Mouse (Mus musculus) testis, postnatal 14 days (tissue): ENCODE results near the gene Afg3l1.
A peak's percentile ranks its signal among the peaks of the same experiment; 100 is the strongest.
"Not testable (repeated sequence)": the region's sequence is repeated elsewhere in the genome, so short reads cannot be mapped to it uniquely, and the experiment has no call there.

Experiments
- DNase-seq: peaks from one replicate; pipeline ENCODE4 v3.0.0; 2021; ENCODE audit warnings: low spot score

Gene Afg3l1

DNA sequence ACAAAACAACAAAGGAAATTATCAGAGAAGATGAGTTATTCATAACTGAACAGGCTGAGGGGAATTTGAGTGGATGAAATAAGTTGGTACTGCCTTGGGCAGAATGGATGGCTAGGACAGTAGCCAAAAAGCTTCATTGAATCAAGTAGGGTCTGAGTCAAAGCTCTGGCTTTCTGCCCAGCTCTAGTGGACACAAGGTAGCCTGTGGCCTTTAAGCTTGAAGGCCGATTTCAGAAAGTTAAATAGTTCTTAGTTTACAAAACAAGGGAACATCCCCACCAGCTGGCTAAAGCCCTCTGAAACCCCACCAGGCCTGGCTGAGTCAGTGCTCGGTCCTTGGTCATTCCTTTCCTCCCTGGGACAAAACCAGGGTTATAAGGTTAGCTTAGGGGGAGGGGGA, 38.9 kb downstream of the Afg3l1 start:
- DNase-seq: peak; percentile 83

- DNase-seq: no peak
These were observed 40.5 kb downstream of the Afg3l1 start for GRCm38 (mm10) chr8:123518172-123518571.

- peak; percentile 87 for DNase-seq
These were observed 41.0 kb downstream of the Afg3l1 start, which contains the start of gene Gas8 for GRCm38 (mm10) chr8:123518667-123519066. TSS of gene Gas8 (plus strand) at chr8:123518834.

DNA sequence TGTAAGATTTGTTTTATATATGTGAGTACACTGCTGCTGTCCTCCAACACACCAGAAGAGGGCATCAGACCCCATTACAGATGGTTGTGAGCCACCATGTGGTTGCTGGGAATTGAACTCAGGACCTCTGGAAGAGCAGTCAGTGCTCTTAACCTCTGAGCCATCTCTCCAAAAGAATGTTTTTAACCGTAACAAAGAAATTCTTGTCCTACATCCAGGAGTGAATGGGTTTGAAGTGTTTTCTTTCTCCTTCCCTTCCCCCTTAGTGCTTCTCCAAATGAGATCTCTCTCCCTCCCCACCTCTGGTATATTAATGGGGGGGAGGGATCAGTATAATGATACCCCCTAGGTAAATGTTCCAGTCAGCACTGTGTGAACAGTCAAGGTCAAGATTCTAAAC, 42.3 kb downstream of the Afg3l1 start:
- DNase-seq: not testable (repeated sequence)

DNA sequence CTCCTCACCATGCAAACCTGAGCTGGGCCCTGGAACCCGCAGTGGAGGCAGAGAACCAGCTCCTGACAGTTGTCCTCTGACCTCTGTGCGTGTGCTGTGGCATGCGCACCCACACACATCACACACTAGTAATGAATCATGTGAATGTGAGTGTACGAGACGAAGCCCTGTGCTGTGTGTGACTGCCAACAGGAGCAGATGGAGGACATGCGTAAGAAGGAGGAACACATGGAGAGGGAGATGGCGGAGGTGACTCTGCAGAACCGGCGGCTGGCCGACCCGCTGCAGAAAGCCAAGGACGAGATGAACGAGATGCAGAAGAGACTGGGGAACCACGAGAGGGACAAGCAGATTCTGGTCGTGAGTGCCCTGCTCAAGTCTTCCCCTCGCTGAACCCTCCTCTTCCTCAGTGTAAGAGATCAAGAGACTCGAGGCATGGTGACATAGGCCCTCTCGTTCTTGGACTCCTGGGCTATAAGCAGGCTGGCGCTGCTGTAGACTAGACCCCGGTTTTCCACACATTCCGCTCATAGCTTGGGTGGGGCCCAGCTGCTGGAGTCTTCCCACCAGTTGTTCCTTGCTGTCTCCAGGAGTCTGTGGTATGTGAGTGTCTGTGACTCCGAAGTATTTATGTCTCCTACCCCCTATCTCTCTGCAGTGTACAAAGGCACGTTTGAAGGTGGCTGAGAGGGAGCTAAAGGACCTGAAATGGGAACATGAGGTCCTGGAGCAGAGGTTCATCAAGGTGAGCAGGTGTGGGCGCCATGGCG, 50.2 kb downstream of the Afg3l1 start:
- no peak for DNase-seq

DNA sequence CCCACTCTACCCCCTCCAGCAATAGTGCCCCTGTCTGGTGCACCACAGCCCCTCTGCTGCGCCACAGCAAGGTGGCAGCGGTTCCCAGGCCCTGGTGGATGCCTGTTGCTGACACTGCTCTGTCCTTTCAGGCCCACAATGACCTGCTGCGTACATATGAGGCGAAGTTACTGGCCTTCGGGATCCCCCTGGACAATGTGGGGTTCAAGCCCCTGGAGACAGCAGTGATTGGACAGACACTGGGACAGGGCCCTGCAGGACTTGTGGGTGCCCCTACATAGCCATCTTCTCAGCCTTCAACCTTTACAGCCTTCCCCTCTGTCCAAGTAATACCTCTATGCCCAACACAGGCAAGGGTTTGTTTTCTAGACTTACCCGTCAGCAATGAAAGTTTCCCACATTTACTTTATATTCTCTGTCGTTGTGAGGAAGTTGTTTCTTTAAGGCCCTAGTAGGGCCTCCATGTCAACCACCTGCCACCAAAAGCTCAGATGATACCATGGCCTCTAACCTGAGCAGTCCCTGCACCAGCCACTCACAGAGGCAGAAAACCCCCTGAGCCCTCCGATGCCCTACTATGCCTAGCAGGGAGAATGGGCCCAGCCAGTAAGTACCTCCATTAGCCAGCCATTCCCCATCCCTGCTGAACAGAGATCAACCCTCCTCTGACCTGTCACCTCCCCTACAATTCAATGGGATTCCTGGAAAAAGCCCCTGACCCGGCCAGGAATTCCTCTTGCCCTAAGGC, 58.7 kb downstream of the Afg3l1 start:
- DNase-seq: no peak

DNA sequence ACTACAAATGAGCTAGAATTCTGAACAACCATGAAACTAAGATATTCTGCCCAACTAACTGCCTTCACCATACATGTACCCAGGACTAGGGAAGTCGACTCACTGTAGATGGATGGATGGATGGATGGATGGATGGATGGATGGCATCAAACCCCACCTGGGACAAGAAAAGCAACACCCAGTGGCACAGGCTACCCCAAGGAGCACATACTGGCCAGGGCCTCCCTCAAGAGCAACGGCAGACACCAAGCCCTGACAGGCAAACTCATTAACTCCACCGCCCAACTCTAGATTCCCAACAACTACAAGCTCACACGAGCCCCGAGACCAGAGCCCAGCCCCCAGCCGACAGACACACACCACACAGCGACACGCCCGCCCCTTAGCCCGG, 59.3 kb downstream of the Afg3l1 start:
- DNase-seq: no peak

GRCm38 (mm10) chr8:123537641-123538040, 59.9 kb downstream of the Afg3l1 start:
- DNase-seq: not testable (repeated sequence)
